Mouse (Mus musculus): ENCODE results near the gene Disc1. TPM values are rescaled to one million over a fixed set of nuclear protein-coding genes. Genes with fewer than 3 reads are reported as not detected.

Gene Disc1
- polyA plus RNA-seq, 1 experiment from 2014 or later, result 2.7 TPM

DNA sequence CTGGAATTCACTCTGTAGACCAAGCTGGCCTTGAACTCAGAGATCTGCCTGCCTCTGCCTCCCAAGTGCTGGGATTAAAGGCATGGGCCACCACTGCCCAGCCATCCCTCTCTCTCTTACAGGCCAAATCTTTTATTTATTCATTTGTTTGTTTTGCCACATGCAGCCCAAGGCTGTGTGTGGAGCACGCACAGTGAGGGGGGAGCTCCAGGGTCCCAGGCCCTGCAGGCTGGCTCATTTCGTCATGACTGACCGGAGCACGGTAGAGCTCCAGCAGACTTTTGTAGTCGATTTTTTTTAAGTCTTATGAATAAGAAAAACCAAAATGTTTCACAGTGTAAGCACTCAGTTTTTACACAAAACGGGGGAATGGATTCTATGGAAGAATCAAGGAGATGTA lies 112.5 kb downstream of the Disc1 start:
- Histone ChIP-seq H3K4me1 (replicated peaks) (no peaks in the 10 kb centered on the region), H3K27ac (no peak overlapping the region), H3K9ac (no peak overlapping the region), H3K4me3 (no peak overlapping the region), H3K4me2 (no peak overlapping the region), H3K9me3 (replicated peaks) (no peaks in the 10 kb centered on the region), H3K36me3 (no peaks in the 10 kb centered on the region), H3K27me3 (no peaks in the 10 kb centered on the region)
- ATAC-seq (replicated peaks; ENCODE audit: insufficient number of reproducible peaks, insufficient read depth, low FRiP score, low read depth), result no peak
- WGBS, result 91% methylated on average over 6 of the region's 6 CpGs

DNA sequence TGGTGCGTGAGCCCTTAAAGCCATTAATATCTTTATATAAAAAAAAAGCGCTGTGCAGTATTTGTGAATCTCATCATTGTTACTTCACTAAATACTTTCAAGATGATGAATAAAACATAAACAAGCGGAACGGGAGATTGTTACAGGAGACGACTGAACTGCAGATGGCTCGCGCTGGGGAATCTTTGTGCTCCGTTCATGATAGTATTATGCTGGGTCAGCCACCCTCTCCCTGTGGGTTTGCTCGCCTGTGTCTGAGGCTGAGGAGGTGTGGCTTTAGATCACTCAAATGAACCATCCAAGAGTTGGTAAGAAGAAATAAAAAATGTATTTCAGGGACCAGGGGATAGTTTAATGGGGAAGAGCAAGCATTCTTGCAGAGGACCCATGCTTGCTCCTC lies 113.0 kb downstream of the Disc1 start:
- Histone ChIP-seq H3K27me3 (no peaks in the 10 kb centered on the region), H3K9me3 (replicated peaks) (no peaks in the 10 kb centered on the region), H3K4me2 (no peak overlapping the region), H3K9ac (no peak overlapping the region), H3K4me1 (replicated peaks) (no peaks in the 10 kb centered on the region), H3K27ac (no peak overlapping the region), H3K36me3 (no peaks in the 10 kb centered on the region), H3K4me3 (no peak overlapping the region)
- 89% methylated on average over 9 of the region's 9 CpGs for WGBS
- no peak for ATAC-seq (replicated peaks; ENCODE audit: insufficient number of reproducible peaks, insufficient read depth, low FRiP score, low read depth)

DNA sequence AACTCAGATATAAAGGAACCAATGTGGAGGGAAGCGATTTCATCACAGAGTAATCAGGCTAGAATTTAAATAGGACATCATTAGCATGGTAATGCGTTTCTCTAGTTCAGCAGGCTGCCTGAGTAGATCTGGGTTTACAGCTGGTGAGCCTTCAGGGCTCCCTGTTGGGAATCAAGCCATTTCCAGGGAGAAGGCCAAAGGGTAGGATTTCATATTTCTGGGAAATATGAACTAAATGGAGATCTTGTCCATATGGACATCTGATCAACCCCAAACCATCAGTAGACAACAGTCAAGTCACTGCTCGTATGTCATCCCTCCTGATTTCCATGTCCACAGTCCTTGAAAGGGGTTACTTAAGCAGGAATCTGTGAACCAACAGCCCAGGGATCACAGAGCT lies 115.6 kb downstream of the Disc1 start:
- H3K27ac ChIP-seq, result no peak overlapping the region
- no peak for ATAC-seq (replicated peaks; ENCODE audit: insufficient number of reproducible peaks, insufficient read depth, low FRiP score, low read depth)
- H3K36me3 ChIP-seq, result no peaks in the 10 kb centered on the region
- H3K4me3 ChIP-seq, result no peak overlapping the region
- 68% methylated on average over 3 of the region's 3 CpGs for WGBS
- peaks cover 12% of the 10 kb centered on the region for H3K4me1 ChIP-seq (replicated peaks)
- no peak overlapping the region for H3K4me2 ChIP-seq
- H3K9me3 ChIP-seq (replicated peaks), result no peaks in the 10 kb centered on the region
- H3K9ac ChIP-seq, result no peak overlapping the region
- no peaks in the 10 kb centered on the region for H3K27me3 ChIP-seq

DNA sequence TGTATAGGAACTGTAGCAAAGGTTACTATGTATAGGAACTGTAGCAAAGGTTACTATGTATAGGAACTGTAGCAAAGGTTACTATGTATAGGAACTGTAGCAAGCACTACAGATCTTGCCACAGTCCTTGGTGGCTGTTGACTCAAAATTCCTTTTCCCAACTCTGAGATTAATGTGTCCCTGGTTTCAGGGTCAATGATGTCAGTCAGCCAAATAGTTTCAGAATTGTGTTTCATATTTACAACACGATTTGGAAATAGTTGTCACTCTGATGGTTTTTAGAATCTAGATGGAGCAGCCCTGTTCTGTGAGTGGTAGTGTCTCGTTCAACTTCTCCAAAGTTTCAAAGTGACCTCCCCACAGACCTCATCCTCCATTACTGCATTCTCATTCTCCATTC lies 117.5 kb downstream of the Disc1 start:
- H3K36me3 ChIP-seq, result no peaks in the 10 kb centered on the region
- H3K4me3 ChIP-seq, result no peak overlapping the region
- no peaks in the 10 kb centered on the region for H3K9me3 ChIP-seq (replicated peaks)
- no peak overlapping the region for H3K9ac ChIP-seq
- ATAC-seq (replicated peaks; ENCODE audit: insufficient number of reproducible peaks, insufficient read depth, low FRiP score, low read depth), result no peak
- H3K27me3 ChIP-seq, result no peaks in the 10 kb centered on the region
- H3K4me2 ChIP-seq, result no peak overlapping the region
- no peak overlapping the region for H3K27ac ChIP-seq
- H3K4me1 ChIP-seq (replicated peaks), result peaks cover 26% of the 10 kb centered on the region
- 78% methylated on average over 2 of the region's 2 CpGs for WGBS

DNA sequence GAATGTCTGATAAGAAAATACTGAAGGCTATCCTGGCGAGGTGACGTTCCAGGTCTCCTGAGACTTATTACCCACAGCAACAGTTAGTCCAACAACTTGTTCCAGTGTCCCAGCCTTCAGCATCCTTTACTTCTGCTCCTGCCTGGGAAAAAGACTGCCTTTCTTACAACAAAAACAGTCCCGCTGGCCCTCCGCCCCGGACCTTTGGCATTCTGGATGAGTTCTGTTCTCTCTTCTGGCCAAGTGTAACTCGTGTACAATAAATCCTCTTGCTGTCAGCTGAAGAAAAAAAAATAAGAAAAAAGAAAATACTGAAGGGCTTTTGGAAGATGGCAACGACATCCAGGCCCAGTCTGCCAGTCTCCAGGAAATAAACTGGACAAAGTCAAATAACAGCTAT lies 120.2 kb downstream of the Disc1 start:
- 42% methylated on average over 7 of the region's 7 CpGs for WGBS
- no peaks in the 10 kb centered on the region for H3K9me3 ChIP-seq (replicated peaks)
- H3K4me3 ChIP-seq, result no peak overlapping the region
- H3K27me3 ChIP-seq, result no peaks in the 10 kb centered on the region
- no peak for ATAC-seq (replicated peaks; ENCODE audit: insufficient number of reproducible peaks, insufficient read depth, low FRiP score, low read depth)
- peak overlapping the region; percentile 26 for H3K4me2 ChIP-seq
- no peak overlapping the region for H3K9ac ChIP-seq
- peak overlapping the region; percentile 87 for H3K27ac ChIP-seq
- no peaks in the 10 kb centered on the region for H3K36me3 ChIP-seq
- peaks cover 29% of the 10 kb centered on the region for H3K4me1 ChIP-seq (replicated peaks)

DNA sequence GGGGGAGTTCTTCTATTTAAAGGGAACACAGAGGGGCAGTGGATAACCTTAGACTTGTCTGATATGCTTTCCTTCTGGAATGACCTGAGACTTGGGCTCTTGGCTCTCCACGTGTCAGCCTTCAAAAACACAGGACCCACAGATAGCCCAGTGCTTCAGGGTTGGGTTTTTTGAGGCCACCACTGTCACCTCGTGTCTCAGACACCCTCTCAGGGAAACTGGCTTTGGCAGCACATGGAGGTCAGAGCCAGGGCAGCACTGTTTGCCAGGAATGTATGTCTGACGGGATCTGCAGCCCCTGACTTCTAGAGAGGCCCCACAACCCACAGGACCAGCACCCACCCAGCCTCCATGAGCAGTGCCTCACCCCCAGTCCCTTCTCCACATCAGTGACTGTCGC lies 120.9 kb downstream of the Disc1 start:
- no peaks in the 10 kb centered on the region for H3K9me3 ChIP-seq (replicated peaks)
- no peak overlapping the region for H3K4me3 ChIP-seq
- H3K4me2 ChIP-seq, result no peak overlapping the region
- H3K27me3 ChIP-seq, result no peaks in the 10 kb centered on the region
- ATAC-seq (replicated peaks; ENCODE audit: insufficient number of reproducible peaks, insufficient read depth, low FRiP score, low read depth), result peak; percentile 91
- WGBS, result 18% methylated on average over 4 of the region's 4 CpGs
- H3K9ac ChIP-seq, result no peak overlapping the region
- peaks cover 29% of the 10 kb centered on the region for H3K4me1 ChIP-seq (replicated peaks)
- H3K27ac ChIP-seq, result peak overlapping the region; percentile 87
- H3K36me3 ChIP-seq, result no peaks in the 10 kb centered on the region

DNA sequence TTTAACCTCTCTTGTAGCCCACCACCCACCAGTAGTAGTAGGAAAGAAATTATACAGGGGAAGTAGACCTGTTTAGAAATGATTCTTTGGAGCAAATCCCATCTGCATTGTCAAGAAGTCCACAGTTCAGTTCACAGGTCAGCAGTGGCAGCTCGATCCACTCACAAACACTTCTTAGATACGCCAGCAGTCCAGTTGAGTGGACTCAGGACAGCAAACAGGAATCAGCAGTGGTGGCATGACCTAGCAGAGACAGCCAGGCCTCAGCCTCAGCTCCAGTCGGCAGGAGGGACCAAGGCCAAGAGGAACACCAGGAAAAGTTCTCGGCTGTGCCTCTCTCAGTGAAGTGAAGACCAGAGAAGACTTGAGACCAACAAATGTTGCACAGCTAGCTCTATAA lies 121.7 kb downstream of the Disc1 start:
- peaks cover 29% of the 10 kb centered on the region for H3K4me1 ChIP-seq (replicated peaks)
- H3K36me3 ChIP-seq, result no peaks in the 10 kb centered on the region
- H3K27me3 ChIP-seq, result no peaks in the 10 kb centered on the region
- H3K4me3 ChIP-seq, result no peak overlapping the region
- no peak overlapping the region for H3K9ac ChIP-seq
- H3K4me2 ChIP-seq, result no peak overlapping the region
- no peaks in the 10 kb centered on the region for H3K9me3 ChIP-seq (replicated peaks)
- WGBS, result 74% methylated on average over 4 of the region's 4 CpGs
- H3K27ac ChIP-seq, result peak overlapping the region; percentile 87
- ATAC-seq (replicated peaks; ENCODE audit: insufficient number of reproducible peaks, insufficient read depth, low FRiP score, low read depth), result no peak

DNA sequence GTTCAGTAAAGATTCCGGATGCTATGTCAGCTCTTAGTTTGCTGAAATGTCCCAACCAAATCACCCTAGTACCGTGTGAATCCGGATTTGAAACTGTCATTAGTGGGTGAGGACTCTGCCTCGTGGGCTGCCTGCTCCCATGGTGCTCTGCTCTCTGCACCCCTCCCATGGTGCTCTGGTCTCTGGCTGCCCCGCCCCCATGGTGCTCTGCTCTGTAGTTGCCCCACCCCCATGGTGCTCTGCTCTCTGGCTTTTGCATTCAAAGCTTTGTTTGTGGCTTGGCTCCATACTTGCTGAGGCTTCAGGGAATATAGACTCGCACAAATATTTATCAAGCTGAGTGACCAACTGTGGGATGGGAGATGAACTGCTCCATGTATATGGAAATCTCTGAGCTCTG lies 123.1 kb downstream of the Disc1 start:
- no peaks in the 10 kb centered on the region for H3K9me3 ChIP-seq (replicated peaks)
- H3K9ac ChIP-seq, result no peak overlapping the region
- no peak overlapping the region for H3K4me3 ChIP-seq
- no peaks in the 10 kb centered on the region for H3K36me3 ChIP-seq
- H3K27ac ChIP-seq, result no peak overlapping the region
- 81% methylated on average over 6 of the region's 6 CpGs for WGBS
- H3K4me2 ChIP-seq, result no peak overlapping the region
- H3K27me3 ChIP-seq, result no peaks in the 10 kb centered on the region
- H3K4me1 ChIP-seq (replicated peaks), result peaks cover 29% of the 10 kb centered on the region
- no peak for ATAC-seq (replicated peaks; ENCODE audit: insufficient number of reproducible peaks, insufficient read depth, low FRiP score, low read depth)

DNA sequence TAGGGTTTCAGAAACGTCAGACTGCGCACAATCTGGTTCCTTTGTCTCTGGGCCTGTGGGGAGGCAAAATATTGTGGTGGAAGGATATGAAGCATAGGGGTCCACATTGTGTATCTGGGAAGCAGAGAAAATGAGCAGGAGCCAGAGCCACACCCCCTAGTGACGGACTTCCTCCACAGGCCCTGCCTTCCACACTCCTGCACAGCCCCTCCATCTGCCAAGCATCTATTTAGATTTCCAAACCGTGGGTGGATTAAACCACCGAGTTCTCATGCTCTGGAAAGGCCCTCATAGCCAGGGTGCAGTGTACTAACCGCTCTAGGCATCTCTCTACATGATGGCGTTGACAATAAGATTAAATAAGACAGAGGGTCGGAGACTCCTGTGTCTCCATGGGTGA lies 124.0 kb downstream of the Disc1 start:
- H3K27me3 ChIP-seq, result no peaks in the 10 kb centered on the region
- H3K4me1 ChIP-seq (replicated peaks), result peaks cover 29% of the 10 kb centered on the region
- 62% methylated on average over 8 of the region's 8 CpGs for WGBS
- ATAC-seq (replicated peaks; ENCODE audit: insufficient number of reproducible peaks, insufficient read depth, low FRiP score, low read depth), result no peak
- H3K9me3 ChIP-seq (replicated peaks), result no peaks in the 10 kb centered on the region
- H3K4me2 ChIP-seq, result no peak overlapping the region
- H3K36me3 ChIP-seq, result no peaks in the 10 kb centered on the region
- H3K9ac ChIP-seq, result no peak overlapping the region
- no peak overlapping the region for H3K4me3 ChIP-seq
- no peak overlapping the region for H3K27ac ChIP-seq

DNA sequence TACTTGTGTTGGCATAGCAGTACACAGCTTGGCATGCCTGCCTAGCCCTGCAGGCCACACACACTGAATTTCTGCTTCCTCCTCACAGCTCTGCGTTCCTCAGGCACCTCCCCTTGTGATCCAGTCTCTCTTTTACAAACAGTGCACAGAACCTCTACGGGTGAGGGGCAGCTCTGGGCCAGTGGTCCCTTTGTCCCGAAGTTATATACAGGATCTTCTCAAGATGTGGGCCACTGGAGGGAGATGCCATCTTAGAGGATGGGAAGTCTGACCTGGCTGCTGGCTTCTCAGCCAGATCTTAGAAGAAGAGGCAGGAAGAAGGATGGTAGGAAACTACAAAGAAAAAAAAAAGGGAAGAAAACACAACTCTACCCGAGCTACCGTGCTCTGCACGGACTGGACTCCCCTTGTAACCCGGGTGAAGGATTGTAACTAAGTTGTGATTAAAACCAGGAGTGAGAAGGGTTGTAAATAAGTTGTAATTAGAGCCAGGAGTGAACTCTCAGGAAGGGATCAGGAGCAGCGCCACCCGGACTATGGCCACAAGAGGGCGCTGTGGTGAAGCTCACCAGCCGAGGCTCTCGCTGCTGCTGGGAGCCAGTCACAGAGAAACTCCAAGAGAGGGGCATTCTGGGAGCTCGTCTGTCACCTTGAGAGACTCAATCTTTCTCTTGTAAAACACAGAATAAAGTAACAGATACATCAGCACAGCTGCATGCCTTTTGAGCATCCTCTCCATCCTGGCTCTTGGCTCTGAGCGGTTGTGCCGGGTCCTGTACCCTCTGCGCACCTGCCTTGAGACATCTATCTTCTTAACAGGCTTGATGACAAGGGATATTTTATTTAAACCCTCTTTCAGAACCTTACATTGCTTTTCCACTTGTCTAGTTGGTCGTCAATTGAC lies 129.8 kb downstream of the Disc1 start:
- no peak overlapping the region for H3K27ac ChIP-seq
- ATAC-seq (replicated peaks; ENCODE audit: insufficient number of reproducible peaks, insufficient read depth, low FRiP score, low read depth), result 0 out of 2 replicates have a peak, but pooled peaks have one; percentile 7

DNA sequence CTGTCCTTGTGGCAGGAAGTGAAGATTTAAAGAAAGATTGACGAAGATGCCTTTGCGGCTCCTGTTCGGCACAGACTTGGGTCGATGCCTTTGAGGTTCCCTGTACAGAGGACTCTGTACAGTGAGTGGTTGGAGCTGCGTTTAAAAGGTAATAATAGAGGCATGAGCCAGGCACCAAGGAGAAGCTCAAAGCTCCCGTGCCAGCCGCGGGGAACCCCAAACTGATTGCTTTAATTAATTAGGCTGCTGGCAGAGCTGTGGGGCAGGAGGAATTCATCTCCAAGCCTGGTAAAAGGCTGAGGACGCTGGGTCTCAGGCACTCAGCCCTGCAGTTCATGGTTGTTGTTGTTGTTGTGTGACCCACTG lies 130.4 kb downstream of the Disc1 start:
- Histone ChIP-seq H3K27ac (peak overlapping the region; percentile 14; the same call in 1 of the 2 replicates), H3K4me2 (no peak overlapping the region)

More for the DNA sequence above, 129.8 kb downstream of the Disc1 start:
- whole genome bisulfite sequencing, result 25% methylated on average over 17 of the region's 17 CpGs
- H3K9me3 ChIP-seq (replicated peaks), result no peaks in the 10 kb centered on the region
- H3K4me3 ChIP-seq, result no peak overlapping the region
- H3K4me1 ChIP-seq (replicated peaks), result peaks cover 23% of the 10 kb centered on the region
- no peaks in the 10 kb centered on the region for H3K36me3 ChIP-seq
- H3K4me2 ChIP-seq, result no peak overlapping the region
- no peak overlapping the region for H3K9ac ChIP-seq
- no peaks in the 10 kb centered on the region for H3K27me3 ChIP-seq

DNA sequence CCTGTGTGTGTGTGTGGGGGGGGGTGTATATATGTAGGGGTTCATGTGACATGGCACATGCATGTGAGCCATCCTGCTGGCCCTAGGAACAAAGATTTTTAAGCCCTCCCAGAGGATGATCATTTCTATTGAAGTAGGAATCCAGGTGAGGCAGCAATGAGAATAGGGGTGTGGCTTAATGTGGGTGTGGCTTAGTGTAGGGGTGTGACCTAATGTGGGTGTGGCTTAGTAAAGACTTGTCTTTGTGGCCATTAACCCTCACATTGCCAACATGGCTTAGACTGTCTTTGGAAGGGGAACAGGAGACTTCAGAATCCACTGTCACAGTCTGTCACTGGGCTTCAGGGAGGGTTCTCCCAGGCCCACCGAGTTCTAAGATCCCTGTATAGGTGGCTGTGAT lies 130.9 kb downstream of the Disc1 start:
- peaks cover 23% of the 10 kb centered on the region for H3K4me1 ChIP-seq (replicated peaks)
- no peak for ATAC-seq (replicated peaks; ENCODE audit: insufficient number of reproducible peaks, insufficient read depth, low FRiP score, low read depth)
- no peak overlapping the region for H3K4me2 ChIP-seq
- H3K27ac ChIP-seq, result no peak overlapping the region; the same call in 1 of the 2 replicates
- WGBS, result 55% methylated on average over 1 of the region's 1 CpGs
- H3K9me3 ChIP-seq (replicated peaks), result no peaks in the 10 kb centered on the region
- no peak overlapping the region for H3K4me3 ChIP-seq
- H3K9ac ChIP-seq, result no peak overlapping the region
- H3K36me3 ChIP-seq, result no peaks in the 10 kb centered on the region
- H3K27me3 ChIP-seq, result no peaks in the 10 kb centered on the region

More for the DNA sequence above, 130.4 kb downstream of the Disc1 start:
- peaks cover 23% of the 10 kb centered on the region for H3K4me1 ChIP-seq (replicated peaks)
- no peak for ATAC-seq (replicated peaks; ENCODE audit: insufficient number of reproducible peaks, insufficient read depth, low FRiP score, low read depth)
- 67% methylated on average over 9 of the region's 9 CpGs for WGBS
- no peaks in the 10 kb centered on the region for H3K27me3 ChIP-seq
- no peaks in the 10 kb centered on the region for H3K36me3 ChIP-seq
- no peak overlapping the region for H3K9ac ChIP-seq
- H3K9me3 ChIP-seq (replicated peaks), result no peaks in the 10 kb centered on the region
- H3K4me3 ChIP-seq, result no peak overlapping the region

Data from heart, embryonic 15.5 days (tissue).